Mouse (Mus musculus) frontal cortex, postnatal 14 days (tissue): ENCODE measurements around the gene Tas1r2.

Experiments
- DNase-seq, 2 experiments: peaks; one replicate each; pipeline ENCODE4 v3.0.0; 2022; ENCODE audit warnings: low spot score in 2 of 2

The Tas1r2 gene

DNA sequence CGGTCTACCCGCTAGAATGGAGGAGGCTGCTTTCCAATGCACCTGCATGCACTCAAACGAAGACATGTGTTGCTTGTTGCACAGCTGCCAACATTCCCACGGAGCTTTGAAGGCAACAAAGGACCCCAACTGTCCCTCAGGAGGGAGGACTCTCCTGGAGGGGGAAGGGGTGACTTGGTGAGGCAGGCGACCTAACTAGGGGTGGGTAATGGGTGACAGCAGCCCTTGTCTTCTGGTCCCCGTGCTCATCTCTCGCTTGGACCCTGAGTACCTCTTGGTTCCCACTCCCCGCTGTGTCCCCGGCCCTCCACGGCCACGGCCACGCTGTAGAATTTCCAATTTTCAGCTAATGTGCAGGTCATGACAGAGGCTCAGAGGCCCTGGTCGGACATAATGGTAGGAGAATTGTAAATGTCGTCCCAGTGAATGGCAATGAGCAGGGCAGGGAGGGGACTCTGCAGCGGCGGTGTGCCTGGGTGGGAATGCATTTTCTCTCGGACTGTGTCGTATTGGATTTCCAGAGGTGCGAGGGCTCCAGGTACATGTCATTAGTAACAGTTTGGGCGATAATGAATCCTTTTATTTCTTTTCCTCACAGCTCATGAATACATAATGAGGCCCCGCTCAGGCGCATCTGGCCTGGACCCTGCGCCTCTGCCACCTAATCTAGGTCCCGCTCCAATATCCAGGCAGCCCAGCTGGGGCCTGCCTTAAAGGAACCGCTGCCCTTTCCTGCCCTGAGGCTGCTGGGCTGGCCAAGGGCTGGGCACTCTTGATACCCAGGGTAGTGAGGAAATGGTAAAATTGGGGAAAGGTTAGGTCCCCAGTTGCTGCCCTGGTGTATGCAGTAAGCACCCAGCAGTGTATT lies 57.4 kb downstream of the Tas1r2 start:
- DNase-seq: no peak

DNA sequence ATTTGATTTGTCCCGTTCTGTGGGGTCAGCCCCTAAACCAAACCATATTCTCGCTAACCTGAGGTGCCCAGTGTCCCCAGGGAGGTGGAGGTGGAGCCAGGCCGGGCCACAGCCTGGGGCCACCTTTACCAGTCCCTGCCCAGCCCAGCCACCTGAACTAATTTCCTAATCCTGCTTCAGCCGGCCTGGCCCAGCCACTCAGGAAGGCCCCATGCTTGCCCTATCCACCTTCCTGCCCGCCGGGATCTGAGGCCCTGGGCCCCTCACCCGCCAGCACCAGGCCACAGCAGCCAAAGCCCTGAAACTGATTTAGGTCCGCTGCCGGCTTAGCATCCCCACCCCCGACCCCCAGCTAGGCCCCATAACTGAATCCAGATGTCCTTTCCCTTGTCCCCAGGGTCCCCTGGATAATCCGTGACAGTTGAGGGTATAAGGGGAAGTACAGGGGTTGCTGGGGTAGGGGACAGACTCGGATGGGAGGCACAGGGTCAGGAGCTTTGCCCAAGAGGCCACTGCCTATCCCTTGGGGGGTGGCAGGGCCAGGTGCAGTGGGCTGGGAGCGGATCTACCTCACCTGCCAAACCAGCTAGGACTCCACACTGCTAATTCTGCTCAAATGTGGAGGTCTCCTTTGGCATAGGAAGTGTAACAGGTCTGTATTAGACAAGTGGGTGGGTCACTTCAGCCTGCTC lies 62.0 kb downstream of the Tas1r2 start:
- no peak for DNase-seq

DNA sequence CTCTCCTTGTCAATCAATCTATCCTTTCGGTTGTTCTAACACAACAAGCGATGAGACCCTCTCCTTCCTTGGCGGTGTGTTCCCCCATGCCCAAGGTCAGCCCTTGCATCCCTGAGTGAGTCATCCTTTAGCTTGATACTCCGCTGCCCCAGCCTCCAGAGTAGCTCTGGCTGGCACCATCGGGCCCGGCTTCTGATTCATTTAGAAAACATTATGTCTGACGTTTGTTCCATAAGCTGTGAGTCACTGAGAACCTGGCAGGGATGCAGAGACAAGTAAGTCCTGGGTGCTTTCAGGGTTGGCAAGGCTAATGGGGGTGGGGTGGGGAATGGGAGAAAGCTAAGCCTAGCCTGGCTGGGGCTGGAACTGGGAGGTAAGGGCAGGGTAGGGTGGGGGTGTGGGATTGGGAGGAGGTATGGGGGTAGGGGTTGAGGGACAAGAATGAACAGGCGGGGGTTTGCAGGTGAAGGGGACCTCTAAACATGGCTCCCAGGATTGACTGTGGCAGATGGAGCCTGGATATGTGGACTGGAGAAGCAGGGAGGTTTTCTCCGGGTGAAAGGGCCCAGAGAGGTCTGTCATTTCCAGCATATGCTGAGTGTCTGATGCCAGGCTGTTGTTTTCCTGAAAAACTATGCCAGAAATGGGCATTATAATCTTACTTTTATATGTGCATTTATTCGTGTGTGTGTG lies 63.3 kb downstream of the Tas1r2 start:
- DNase-seq: peak in 1 of 2 experiments; percentile 14

DNA sequence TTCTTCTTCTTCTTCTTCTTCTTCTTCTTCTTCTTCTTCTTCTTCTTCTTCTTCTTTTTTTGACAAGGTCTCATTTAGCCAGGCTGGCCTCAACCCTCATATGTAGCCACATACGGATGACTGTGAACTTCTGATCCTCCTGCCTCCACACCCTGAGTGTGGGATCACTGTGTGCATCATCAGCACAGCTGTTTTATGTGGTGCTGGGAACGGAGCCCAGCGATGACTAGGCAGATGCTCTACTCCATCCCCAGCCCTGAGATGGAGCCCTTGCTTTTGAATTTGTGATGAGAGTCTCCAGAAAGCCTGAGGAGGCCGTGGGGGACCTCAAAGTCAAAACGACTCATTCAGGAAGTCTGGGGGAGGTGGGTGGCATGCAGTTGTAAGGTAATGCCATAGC lies 65.6 kb downstream of the Tas1r2 start:
- no peak for DNase-seq
